Mouse (Mus musculus): Measurements from ENCODE around the gene Stk11. TPM values are rescaled to one million over a fixed set of nuclear protein-coding genes. Genes with fewer than 3 reads are reported as not detected.
A peak's percentile ranks its signal among the peaks of the same experiment; 100 is the strongest.

Stk11 gene
- polyA plus RNA-seq, 1 experiment from 2014 or later = 20.7 TPM

- WGBS = 87% methylated on average over 29 of the region's 29 CpGs
Measured at GRCm38 (mm10) chr10:80156002-80156751, 40.6 kb downstream of the Stk11 start.

DNA sequence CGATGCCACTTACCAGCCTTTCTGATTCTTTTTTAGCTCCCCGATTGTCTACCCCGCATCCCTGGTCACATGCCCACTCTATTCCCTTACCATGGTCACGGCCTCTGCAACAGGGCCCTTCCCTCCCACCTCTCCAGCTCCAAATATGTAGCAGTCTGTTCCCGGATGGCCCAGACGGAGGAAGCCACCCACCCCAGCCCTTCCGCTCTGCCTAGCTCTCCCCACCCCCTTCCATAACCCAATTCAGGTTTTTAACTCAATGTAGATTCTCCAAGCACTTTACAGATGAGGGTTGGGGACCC, 41.1 kb downstream of the Stk11 start:
- Histone ChIP-seq H3K36me3 (ENCODE audit: poor library complexity, severe bottlenecking) (peaks cover 68% of the 10 kb centered on the region), H3K27me3 (no peaks in the 10 kb centered on the region), H3K4me3 (0 out of 2 replicates have a peak overlapping the region, but pooled peaks have one; percentile 8), H3K4me1 (peaks cover 96% of the 10 kb centered on the region), H3K27ac (peak overlapping the region; percentile 89; the same call in 1 of the 2 replicates), H3K9me3 (replicated peaks) (no peaks in the 10 kb centered on the region), H3K9ac (peak overlapping the region; percentile 43; the same call in 1 of the 2 replicates), H3K4me2 (peak overlapping the region; percentile 19; the same call in 1 of the 2 replicates)
- ATAC-seq = no peak
- 65% methylated on average over 7 of the region's 7 CpGs for WGBS

More at GRCm38 (mm10) chr10:80156002-80156751, 40.6 kb downstream of the Stk11 start:
- no peaks in the 10 kb centered on the region for H3K27me3 ChIP-seq
- no peaks in the 10 kb centered on the region for H3K9me3 ChIP-seq (replicated peaks)
- H3K9ac ChIP-seq = 0 out of 2 replicates have a peak overlapping the region, but pooled peaks have one; percentile 43
- 0 out of 2 replicates have a peak overlapping the region, but pooled peaks have one; percentile 8 for H3K4me3 ChIP-seq
- peaks cover 92% of the 10 kb centered on the region for H3K4me1 ChIP-seq
- peak overlapping the region; percentile 19; the same call in 1 of the 2 replicates for H3K4me2 ChIP-seq
- no peak for ATAC-seq
- H3K36me3 ChIP-seq (ENCODE audit: poor library complexity, severe bottlenecking) = peaks cover 74% of the 10 kb centered on the region
- H3K27ac ChIP-seq = peak overlapping the region; percentile 89; the same call in 1 of the 2 replicates

DNA sequence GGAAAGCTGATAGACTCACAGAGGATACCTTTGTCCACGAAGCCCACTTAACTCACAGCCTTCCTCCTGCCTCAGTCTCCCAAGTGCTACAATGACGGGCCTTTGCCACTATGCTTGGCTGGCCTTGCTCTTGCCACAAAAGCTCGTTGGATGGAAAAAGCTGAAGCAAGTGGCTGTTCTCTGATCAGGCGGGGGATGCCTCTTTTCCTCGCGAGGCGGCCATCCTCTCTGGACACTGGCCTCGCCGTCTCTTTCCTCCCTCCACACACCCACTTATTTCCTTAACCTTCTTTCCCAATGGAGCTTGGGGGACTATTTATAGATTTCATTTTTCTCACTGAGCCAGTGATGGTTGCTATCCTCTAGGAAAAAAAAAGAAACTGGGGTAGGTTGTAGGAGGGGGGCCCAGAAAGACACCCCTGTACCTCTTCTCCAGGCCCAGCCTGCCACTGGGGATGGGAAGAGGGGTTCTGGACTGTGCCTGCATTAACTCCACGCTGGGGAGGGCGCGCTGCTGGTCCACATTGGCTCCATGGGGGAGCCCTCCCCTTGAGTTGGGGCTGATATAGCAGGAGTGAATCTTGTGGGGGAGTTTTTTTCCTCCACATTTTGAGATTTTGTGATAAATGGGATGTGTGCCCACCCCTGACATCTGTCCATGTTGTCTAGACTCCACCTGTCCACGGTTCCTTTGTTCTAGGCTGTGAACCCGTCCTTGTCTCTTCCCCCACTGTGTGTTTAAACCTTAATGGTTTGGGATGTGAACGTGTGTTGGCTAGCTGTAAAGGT, 41.7 kb downstream of the Stk11 start:
- no peak for ATAC-seq
- H3K4me1 ChIP-seq = peaks cover 91% of the 10 kb centered on the region
- WGBS = 56% methylated on average over 15 of the region's 15 CpGs
- peaks cover 62% of the 10 kb centered on the region for H3K36me3 ChIP-seq (ENCODE audit: poor library complexity, severe bottlenecking)
- H3K4me2 ChIP-seq = 0 out of 2 replicates have a peak overlapping the region, but pooled peaks have one; percentile 9
- peak overlapping the region; percentile 43 for H3K9ac ChIP-seq
- H3K27me3 ChIP-seq = no peaks in the 10 kb centered on the region
- peak overlapping the region; percentile 89 for H3K27ac ChIP-seq
- H3K9me3 ChIP-seq (replicated peaks) = no peaks in the 10 kb centered on the region
- H3K4me3 ChIP-seq = peak overlapping the region; percentile 17; the same call in 1 of the 2 replicates

GRCm38 (mm10) chr10:80158307-80158986, 42.8 kb downstream of the Stk11 start:
- H3K4me3 ChIP-seq = peak overlapping the region; percentile 43
- H3K27ac ChIP-seq = peak overlapping the region; percentile 89
- no peaks in the 10 kb centered on the region for H3K9me3 ChIP-seq (replicated peaks)
- no peaks in the 10 kb centered on the region for H3K27me3 ChIP-seq
- peak overlapping the region; percentile 62; the same call in 1 of the 2 replicates for H3K9ac ChIP-seq
- ATAC-seq = no peak
- H3K4me2 ChIP-seq = peak overlapping the region; percentile 68
- WGBS = 18% methylated on average over 18 of the region's 18 CpGs
- peaks cover 51% of the 10 kb centered on the region for H3K36me3 ChIP-seq (ENCODE audit: poor library complexity, severe bottlenecking)
- peaks cover 80% of the 10 kb centered on the region for H3K4me1 ChIP-seq

DNA sequence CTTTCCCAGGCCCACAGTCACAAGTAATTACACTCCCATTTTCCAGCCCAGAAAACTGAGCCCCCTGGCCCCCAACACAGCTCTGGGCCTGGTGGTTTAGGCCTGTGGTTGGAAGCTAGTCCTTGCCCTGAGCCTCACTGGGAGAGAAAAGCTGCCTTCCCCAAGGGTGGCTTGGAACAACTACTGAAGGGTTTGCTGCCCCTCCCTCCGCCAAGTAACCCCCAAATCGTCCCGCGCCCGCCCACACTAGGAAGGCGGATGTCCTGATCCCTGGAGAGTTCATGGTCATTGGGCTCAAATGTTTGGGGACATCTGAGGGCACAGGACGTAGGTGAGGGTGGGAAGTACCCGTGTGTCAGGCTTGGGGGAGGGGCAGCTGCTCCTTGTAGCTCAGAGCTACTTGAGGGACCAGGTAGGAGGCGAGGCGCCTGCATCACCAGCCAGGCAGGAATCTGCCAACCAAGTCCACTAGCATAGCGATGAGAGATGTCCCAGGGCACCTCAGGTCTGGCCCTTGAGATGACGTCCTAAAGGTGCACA, 43.5 kb downstream of the Stk11 start:
- Histone ChIP-seq H3K4me2 (peak overlapping the region; percentile 68), H3K9ac (peak overlapping the region; percentile 62), H3K4me1 (peaks cover 76% of the 10 kb centered on the region), H3K36me3 (ENCODE audit: poor library complexity, severe bottlenecking) (peaks cover 44% of the 10 kb centered on the region), H3K27ac (peak overlapping the region; percentile 89), H3K9me3 (replicated peaks) (no peaks in the 10 kb centered on the region), H3K27me3 (no peaks in the 10 kb centered on the region), H3K4me3 (peak overlapping the region; percentile 43)
- 5% methylated on average over 12 of the region's 12 CpGs for WGBS
- ATAC-seq = peak; percentile 6; the same call in 1 of the 2 replicates

GRCm38 (mm10) chr10:80159561-80160454, 44.2 kb downstream of the Stk11 start:
- Histone ChIP-seq H3K9ac (peak overlapping the region; percentile 62), H3K4me2 (peak overlapping the region; percentile 68), H3K27me3 (no peaks in the 10 kb centered on the region), H3K4me1 (peaks cover 76% of the 10 kb centered on the region), H3K36me3 (ENCODE audit: poor library complexity, severe bottlenecking) (peaks cover 37% of the 10 kb centered on the region), H3K9me3 (replicated peaks) (no peaks in the 10 kb centered on the region), H3K27ac (peak overlapping the region; percentile 89), H3K4me3 (peak overlapping the region; percentile 43)
- peak; percentile 87 for ATAC-seq
- WGBS = under 1% methylated on average over 54 of the region's 55 CpGs

GRCm38 (mm10) chr10:80160455-80161371, 45.1 kb downstream of the Stk11 start:
- no peak for ATAC-seq
- peak overlapping the region; percentile 54 for H3K9ac ChIP-seq
- H3K4me2 ChIP-seq = peak overlapping the region; percentile 68
- no peaks in the 10 kb centered on the region for H3K9me3 ChIP-seq (replicated peaks)
- no peaks in the 10 kb centered on the region for H3K27me3 ChIP-seq
- peaks cover 74% of the 10 kb centered on the region for H3K4me1 ChIP-seq
- H3K4me3 ChIP-seq = peak overlapping the region; percentile 43
- H3K36me3 ChIP-seq (ENCODE audit: poor library complexity, severe bottlenecking) = peaks cover 28% of the 10 kb centered on the region
- WGBS = 2% methylated on average over 31 of the region's 33 CpGs
- peak overlapping the region; percentile 40 for H3K27ac ChIP-seq

DNA sequence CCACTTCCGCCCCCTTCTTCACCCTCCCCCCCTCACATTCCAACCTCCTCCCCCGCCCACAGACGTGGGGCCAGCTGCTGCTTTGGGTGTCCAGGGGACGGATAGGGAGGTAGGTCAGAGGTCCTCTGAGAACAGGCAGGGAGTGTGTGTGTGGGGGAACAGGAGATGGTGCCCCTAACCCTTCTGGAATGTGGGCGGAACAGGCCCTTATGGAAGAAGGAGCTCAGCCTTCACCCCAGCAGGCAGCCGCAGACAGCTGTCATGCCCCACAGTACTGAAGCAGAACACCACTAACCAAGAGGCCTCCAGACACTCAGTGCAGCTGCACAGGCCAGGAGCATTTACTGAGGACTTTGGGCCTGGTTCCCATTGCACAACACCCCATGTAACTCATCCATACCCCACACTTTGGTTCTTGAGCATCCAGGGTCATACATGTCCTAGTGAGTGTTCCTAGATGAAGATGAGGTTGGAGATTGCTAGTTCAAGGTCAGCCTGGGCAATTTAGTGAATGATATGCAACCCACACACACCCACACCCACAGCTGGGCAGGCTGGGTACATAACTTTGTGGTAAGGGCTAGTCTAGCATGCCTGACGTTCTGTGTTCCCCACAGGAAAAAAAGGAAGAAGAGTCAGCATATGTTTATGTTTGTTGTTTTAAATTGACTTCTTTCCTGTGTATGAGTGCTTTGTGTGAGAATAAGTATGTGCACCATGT, 46.1 kb downstream of the Stk11 start:
- 21% methylated on average over 5 of the region's 7 CpGs for WGBS
- H3K27me3 ChIP-seq = no peaks in the 10 kb centered on the region
- no peaks in the 10 kb centered on the region for H3K9me3 ChIP-seq (replicated peaks)
- no peak for ATAC-seq
- peaks cover 71% of the 10 kb centered on the region for H3K4me1 ChIP-seq
- H3K27ac ChIP-seq = peak overlapping the region; percentile 25; the same call in 1 of the 2 replicates
- H3K4me3 ChIP-seq = no peak overlapping the region
- H3K36me3 ChIP-seq (ENCODE audit: poor library complexity, severe bottlenecking) = peaks cover 19% of the 10 kb centered on the region
- peak overlapping the region; percentile 68; the same call in 1 of the 2 replicates for H3K4me2 ChIP-seq
- H3K9ac ChIP-seq = peak overlapping the region; percentile 54; the same call in 1 of the 2 replicates

DNA sequence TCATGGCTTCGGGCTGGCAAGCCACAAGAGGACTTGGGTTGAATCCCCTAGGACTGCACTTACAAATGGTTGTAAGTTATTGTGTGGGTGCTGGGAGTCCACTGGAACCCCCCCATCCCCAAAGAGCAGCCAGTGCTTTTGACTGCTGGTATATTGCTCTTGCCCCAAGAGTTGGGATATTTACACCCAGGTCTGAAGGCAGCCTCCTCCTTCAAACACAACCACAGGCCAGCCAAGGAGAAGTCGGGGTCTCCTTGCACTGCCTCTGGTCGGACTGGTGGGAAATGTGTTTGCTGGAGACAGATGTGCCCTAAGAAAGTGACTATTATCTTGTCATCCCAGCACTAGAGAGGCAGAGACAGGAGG, 46.6 kb downstream of the Stk11 start:
- no peak overlapping the region for H3K4me2 ChIP-seq
- H3K27ac ChIP-seq = no peak overlapping the region
- WGBS = 84% methylated on average over 3 of the region's 3 CpGs

More for the DNA sequence above, 46.6 kb downstream of the Stk11 start:
- H3K4me1 ChIP-seq = peaks cover 70% of the 10 kb centered on the region
- H3K4me3 ChIP-seq = no peak overlapping the region
- peaks cover 13% of the 10 kb centered on the region for H3K36me3 ChIP-seq (ENCODE audit: poor library complexity, severe bottlenecking)
- no peak overlapping the region for H3K9ac ChIP-seq
- H3K9me3 ChIP-seq (replicated peaks) = no peaks in the 10 kb centered on the region
- no peaks in the 10 kb centered on the region for H3K27me3 ChIP-seq
- no peak for ATAC-seq

Data from forebrain, embryonic 13.5 days (tissue).